Mouse (Mus musculus): ENCODE results near the gene Acvrl1. TPM values are rescaled to one million over a fixed set of nuclear protein-coding genes. Genes with fewer than 3 reads are reported as not detected.

Gene Acvrl1
- 1 to 10 TPM; 8.5 to 9.2 TPM for total RNA-seq (2021)
- long read RNA-seq, experiment 1, partial matches to known transcripts = 6 of 9 reads
- long read RNA-seq, experiment 1, other reads (novel, unspliced or antisense) = 3 of 9 reads
- long read RNA-seq, experiment 2, partial matches to known transcripts = 4 of 7 reads
- long read RNA-seq, experiment 2, other reads (novel, unspliced or antisense) = 2 of 7 reads

DNA sequence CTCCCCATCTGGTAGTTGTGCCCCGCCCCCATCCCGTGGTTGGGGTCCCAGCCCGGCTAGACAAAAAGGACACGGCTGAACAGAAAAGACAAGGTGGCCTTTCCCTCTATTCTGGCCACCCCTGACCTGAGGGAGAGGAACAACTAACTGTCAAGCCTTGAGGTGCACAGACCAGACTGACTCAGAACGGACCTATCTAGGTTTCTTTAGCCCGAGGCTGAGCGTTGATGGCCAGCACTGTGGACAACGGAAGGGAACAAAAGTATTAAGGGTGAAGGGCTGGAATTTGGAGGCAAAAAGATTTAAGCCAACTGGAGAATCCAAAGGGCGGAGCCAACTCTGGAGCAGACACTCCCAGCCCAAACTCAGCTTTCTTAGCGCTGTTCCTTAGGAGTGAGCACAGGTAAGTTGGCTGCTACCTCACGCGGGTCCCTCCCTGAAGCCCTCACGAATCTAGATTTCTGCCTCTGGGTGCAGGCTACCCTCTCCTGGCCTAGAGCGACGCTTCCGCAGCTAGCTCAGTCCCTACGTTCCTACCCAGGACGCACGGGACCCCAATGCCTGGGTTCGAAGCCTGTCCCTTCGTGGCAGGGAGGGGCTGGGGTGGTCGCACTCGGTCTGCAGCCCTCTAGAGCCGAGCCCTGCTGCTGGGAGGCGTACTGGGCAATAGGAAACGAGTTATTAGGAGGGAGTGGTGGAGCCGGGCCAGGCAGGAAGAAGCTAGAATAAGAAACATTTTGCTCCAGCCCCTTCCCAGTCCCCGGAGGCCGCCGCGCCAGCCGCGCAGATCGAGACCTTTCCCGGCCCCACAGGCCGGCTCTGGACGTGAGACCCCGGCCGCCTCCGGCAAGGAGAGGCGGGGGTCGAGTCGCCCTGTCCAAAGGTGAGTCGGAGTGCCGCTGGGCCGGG, at the start of gene Acvrl1:
Acvrl1 (plus strand) TSS at position 342 of the 909 bp plus-strand sequence.
- intact Hi-C loops (cut with DNase I) = no loop called here
- peak; percentile 16 to 66 for DNase-seq

DNA sequence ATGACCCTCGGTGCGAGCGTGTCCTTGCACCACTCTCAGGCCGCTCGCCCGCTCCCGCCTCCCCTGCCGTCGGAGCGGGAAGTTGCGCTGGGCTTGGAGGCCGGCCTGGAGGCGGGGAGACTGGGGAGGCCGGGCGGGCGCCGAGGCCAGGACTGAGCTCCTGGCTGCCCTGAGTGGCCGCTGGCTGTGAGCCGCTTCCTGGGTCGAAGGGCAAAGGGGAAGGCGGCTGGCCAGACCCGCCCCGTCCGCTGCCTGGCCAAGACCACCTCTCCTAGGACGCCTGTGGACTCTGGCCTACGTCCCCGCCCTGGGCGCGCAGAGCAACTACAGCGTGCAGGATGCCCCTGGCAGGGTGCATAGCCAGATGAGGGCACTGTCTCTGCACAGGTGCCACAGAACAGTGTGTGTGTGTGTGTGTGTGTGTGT, 49.6 kb upstream of the Acvrl1 start:
- intact Hi-C loops (cut with DNase I) = no loop called here
- DNase-seq = peak; percentile 86 to 88

DNA sequence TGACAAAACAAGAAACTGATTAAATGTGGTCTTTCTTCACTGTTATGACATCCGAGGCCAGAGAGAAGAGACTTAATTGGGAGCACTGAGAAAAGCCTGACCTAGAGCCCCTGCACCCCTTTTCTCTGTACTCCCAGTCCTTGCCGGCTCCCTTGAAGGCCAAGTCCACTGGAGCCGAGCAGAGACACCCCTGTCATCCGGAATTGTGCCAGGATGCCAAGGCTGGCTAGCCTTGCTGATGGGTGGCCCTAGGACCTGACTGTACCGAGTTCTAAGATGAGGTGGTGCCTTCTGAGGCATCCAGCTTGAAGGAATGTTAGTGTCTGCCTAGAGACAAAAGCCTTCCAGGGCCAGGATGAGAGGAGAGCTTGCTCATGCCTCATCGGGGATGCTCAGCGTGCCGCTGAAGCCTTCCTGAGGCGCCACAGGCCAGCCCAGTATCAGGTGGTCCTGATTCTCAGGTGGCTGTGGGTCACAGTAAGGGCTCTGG, 48.2 kb upstream of the Acvrl1 start:
- intact Hi-C loops (cut with DNase I) = no loop called here
- no peak for DNase-seq

DNA sequence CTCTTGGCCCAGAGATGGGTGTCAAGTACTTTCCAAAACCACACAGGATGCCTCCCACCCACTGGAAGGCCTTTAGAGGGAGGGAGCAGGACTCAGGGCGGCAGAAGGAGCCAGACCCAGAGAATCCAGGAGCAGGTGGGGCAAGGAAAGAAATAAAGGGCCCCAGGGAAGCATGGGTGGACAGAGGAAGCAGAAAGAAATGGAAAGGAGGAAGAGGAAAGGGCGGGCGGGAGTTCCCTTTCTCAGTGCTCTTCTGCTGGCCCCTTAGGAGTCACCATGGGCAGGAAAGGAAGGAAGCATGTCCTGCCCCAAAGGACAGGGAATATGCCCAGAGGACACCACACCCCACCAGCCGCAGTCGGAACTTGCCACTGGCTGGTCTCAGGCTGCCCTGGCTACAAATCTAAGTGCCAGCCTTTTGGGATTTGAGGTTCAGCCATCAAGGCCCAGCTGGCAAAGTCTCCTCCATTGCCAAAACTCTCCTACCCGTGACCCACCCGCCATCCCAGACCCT, 47.2 kb upstream of the Acvrl1 start:
- no peak for DNase-seq
- intact Hi-C loops (cut with DNase I) = no loop called here

DNA sequence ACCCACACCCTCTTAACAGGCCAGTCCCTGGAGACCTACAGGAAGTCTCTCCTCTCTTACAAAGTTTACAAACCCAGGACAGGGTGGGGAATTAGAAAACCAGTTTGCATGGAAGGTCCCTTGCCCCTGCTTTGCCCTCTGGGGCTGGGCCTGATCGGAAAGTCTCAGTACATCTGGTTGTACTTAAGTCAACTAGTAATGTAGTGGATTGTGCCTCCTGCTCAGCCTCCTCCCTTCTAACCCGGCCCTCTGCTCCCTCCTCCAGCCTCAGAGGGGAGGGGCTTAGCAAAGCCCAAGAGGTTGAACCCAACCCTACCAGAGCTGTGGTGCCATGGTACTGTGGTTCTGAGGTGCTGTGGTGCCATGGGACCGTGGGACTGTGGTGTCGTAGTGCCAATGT, 46.1 kb upstream of the Acvrl1 start:
- DNase-seq = no peak
- intact Hi-C loops (cut with DNase I) = no loop called here

DNA sequence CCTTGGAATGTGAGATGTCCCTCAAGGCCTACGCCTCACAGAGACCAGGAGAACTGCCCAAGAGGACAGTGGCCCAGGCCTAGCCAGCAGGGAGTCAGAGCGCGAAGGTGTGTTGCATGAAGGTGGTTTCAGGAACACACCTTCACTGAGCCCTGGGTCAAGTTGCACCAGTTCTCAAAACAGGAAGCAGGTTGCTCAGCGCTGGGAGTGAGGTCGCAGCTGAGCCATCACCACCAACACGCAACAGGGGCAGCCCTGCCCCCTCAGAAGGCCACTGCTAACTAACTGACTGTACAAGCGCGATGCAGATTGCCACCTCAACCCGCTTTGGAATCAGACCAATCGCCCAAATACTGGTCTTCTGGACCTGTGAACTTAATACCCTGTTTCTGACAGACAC, 43.8 kb upstream of the Acvrl1 start:
- intact Hi-C loops (cut with DNase I) = no loop called here

DNA sequence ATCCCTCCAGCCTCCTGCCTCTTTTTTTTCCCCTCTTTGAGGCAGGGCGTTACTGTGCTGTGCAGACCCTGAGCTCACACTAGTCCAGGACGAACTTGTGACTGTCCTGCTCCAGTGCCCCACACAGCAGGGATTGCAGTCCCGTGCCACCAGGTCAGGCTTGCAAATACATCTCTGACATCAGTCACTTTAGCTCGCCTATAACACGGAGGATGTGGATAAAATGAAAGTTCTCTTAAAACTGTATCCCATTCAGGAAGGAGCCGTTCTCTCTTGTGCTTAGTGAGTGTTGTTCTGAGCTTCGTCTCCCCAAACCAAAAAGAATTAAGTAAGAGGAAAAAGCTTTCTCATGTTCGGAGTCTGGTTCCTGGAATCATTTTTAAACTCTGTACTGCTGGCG, 41.9 kb upstream of the Acvrl1 start:
- intact Hi-C loops (cut with DNase I) = no loop called here
- no peak for DNase-seq

More for the DNA sequence above, 43.8 kb upstream of the Acvrl1 start:
- no peak for DNase-seq

DNA sequence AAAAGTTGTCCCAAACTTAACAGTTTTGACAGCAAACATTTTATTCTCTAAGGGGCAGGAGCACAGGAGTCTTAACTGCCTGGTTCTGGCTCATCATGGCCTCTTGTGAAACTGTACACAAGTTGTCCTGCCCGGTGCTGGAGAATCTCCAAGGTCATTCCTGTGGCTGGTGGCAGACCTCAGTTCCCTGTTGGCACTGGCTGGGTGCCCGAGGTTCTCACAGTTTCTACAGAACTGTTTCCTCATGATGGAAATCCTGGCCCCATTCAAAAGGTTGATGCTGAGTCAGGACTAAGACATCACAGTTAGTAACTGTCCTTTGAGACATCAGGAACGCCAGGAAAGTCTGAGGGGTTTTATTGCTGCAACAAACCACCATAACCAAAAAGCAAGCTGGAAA, 41.4 kb upstream of the Acvrl1 start:
- DNase-seq = peak; percentile 48 to 53
- intact Hi-C loops (cut with DNase I) = no loop called here

DNA sequence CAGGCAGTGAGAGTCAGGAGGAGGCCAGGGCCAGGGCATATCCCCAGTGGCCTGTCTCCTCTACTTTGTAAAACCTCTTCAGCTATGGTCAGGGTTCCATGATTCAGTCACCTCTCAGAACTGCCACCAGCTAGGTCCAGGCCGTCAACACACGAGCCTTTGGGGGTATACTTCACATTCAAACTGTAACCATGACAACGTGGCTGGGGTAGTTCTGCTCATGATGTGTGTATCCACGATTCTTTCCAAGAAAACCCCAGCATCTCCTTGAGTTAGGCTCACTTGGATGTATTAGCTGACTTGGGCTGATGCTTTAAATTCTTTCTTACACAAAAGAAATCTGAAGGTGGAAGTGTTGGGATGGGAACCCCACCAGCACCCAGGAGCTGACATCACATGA, 40.0 kb upstream of the Acvrl1 start:
- intact Hi-C loops (cut with DNase I) = no loop called here
- DNase-seq = no peak

DNA sequence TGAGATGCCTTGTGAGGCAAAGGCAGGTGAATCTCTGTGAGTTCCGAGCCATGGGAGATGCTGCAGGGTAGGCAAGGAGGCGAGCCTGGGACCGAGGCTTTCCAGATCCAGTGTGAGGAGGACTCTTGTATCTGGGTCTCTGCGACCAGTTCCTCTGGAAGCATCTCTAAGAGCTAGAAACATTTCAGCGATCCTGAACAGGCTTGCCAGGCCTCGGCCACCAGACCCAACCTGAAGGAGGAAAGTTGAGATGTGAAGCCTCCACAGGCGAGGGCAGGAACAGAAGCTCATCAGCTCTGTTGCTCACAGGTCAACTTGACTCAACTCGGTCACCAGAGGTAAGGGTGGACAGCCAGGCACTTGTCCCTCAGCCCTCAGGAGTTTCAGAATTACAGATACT, 36.8 kb upstream of the Acvrl1 start:
- intact Hi-C loops (cut with DNase I) = no loop called here
- DNase-seq = no peak

DNA sequence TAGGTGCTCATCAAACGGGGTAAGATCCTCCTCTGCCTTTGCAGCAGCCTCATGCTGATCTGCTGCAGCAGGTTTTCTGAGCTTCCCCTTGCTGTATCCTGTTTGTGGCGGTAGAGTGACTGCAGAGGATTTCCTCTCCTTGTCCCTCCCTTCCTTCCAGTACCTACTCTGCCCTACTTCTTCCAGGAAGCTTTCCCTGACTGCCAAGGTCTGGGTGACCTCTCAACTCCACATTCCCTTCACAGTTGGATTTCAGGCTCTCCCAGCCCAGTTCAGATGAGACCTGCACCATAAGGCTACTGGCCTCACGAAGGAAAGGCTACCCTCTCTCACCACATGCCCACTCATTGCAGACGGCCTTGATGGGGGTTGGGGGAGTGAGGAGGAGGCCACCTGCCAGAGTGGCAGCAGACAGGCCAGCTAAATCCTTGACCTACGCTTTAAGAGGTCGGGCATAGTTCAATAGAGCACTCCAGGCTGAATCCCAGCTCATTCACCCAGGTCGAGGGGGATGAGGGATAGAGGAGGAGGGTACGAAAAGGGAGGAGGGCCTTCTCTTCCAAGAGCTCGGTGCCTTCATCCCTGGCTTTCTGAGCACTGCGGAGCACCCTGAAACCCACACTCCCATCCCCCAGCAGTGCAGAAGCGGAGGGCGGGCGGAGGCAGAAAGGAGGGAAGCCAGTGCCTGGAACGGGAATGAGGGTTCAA, 36.0 kb upstream of the Acvrl1 start:
- DNase-seq = no peak
- intact Hi-C loops (cut with DNase I) = no loop called here

DNA sequence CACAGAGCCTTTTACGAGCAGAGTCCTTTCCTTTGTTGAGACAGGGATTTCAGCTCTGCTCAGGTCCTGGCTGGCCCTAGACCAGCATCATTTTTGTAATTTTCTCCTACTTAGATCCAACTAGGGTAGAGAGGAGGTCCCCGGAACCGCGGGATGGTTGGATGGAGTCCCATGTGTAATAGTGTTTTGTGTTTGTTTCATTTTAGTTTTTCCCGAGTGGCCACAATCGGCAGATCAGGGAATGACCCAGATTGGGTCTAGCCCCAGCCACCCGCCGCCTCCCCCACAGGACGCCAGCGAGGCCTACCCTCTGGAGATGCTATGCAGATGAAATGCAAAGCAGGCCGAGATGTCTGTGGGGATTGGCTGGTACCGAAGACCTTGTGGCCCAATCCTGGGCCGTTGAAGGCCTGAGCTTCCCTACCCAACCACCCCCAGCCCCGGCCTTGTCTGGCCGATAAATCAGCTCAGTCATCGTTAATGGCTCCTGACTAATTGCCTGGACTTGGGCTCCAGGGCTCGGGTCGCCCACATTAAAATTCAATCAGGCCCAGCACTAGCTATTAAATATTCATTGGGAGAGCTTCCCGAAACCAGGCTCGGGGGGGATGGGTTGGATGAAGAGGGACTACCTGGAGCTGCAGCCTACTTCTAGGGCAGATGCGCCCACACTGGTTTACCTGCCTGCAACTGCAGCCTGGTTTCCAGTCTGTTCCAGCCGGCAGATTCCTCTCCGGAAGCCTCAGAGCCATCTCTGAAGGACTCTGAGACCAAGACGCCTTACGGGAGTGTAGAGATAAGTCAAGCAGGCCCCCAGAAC, 35.3 kb upstream of the Acvrl1 start:
- intact Hi-C loops (cut with DNase I) = no loop called here
- peak in 1 of 2 experiments; percentile 40 for DNase-seq

DNA sequence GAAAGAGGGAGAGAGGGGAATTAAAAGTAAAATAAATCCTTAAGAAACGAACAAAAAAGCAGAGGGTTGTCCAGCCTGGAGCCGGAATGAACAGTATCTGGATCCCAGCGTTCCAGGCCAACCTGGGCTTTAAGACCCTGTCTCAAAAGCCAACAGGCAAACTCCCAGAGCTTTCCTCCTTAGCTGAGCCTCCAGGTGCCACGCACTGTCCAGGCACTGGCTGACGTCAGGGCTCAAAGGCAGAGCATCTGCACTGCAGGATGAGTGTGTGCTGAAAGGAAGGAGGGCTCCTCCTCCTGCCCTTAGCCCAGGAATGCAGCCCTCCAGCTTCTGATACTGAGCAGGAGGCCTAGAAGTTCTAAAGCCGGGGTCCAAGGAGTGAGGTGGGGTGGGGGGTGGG, 34.3 kb upstream of the Acvrl1 start:
- intact Hi-C loops (cut with DNase I) = no loop called here
- DNase-seq = no peak

DNA sequence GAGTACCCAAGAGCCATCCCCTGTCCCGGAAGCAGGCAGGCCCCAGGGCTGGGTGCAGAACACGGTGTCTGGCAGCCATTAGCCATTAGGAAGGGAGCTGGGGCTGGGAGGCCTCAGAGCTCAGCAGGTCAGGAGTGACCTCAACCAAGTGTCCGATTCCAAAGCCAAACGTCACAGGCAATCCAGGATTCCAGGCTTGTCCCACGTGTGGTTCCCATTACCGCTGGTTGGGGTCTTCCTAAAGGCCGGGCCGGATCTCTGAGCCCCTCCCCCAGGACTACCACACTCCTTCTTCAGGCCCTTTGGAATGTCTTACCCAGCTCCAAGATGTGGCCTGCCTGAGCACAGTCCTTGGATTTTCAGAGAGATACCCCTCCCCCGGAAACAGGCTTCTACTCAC, 33.3 kb upstream of the Acvrl1 start:
- DNase-seq = no peak
- intact Hi-C loops (cut with DNase I) = no loop called here

DNA sequence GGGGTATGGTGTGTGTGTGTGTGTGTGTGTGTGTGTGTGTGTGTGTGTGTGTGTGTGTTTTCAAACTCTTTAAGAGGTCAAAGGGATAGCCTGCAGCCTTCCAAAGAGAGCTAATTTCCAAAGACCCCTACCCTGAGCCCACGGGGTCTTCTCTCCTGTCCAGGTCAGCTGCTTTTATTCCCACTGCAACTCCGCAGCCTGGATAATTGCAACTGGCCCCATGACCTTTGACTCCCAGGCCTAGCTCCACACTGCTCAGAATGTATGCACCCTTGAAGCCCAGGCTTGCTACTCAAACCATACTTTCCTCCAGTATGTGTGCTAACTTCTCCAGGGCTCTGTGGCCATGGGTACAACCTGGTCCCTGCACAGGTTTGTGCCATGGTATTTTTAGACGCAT, 32.9 kb upstream of the Acvrl1 start:
- DNase-seq = no peak
- intact Hi-C loops (cut with DNase I) = no loop called here

DNA sequence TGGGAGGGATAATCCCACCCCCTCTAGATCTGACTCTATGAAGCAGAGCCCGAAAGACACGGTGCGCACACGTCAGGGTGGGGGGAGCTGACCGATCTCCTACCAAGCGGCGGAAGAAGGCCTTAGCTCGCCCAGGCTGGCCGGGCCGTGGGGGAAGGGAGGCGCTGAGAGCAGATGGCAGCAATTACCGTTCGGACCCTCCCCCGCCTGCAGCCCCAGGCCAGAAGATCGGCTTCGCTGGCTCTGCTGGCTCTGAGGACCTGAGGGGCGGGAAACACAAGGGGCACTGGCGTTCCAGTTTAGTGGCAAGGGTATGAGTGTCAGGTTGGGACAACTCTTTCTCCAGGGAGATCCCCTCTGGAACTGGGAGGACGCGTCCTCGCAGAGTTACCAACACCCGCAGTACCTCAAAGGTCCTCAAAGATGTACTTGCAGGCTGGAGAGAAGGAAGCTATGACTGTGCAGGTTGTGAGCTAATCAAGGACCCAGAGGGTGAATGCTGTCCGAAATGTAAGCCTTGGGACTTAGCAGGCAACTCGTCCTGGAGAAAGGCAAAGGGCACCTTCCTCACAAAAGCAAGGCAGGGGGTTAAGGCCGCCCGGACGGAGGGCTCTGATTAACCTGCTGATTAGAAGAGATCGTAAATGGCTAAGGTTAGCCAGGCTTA, 30.2 kb upstream of the Acvrl1 start:
- intact Hi-C loops (cut with DNase I) = no loop called here
- no peak for DNase-seq

DNA sequence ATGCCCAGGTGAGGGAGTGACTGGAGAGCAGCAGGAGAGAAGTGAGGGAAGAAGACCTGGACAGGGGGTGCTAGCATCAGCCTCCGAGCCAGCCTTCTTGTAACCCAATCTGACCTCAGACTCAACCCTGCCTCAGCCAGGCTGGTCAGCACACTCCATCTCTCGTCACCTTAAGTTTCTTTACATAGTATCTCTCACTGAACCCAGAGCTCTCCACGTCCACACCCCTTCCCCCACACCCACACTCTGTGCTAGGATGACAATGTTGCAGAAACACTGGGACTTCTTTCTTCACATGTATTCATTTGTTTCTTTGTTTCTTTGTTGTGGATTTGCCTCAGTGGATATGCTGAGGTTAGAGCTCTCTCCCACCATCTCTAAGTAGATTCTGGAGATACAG, 27.3 kb upstream of the Acvrl1 start:
- no peak for DNase-seq
- intact Hi-C loops (cut with DNase I) = loop anchor here (10.0 kb wide), 1 partner anchor 336 kb away; the partner anchor contains the start of gene Slc4a8

DNA sequence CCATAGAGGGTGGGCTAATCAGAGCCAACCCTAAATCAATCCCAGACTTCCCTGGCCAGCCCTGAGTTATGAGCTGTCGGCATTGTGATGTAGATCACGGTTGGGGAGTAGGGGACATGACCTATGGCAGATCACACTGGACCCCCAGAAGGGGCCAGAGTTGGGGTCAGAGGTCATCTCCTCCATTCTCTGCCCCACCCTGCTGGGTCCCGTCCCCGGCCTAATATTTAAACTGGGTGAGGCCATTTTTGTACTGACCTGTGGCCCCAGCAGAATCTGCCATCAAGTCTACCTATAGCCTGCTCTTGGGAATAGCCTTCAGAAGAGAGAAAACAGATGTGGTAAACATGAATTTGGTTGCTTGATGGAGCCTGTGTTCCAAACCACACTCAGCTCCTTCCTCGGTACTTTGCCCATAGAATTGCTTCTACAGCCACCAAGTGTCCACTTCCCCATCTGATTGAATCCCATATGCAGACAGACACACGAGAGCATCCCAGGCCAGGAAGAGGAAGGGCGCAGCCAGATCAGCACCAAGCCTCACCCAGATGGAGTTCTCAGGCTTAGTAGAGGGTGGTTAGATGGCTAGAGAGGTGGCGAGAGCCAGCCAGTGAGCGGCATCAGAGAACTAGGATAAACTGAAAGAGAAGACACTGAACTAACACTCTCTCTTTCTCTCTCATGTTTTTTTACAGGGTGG, 24.6 kb upstream of the Acvrl1 start:
- intact Hi-C loops (cut with DNase I) = loop anchor here (10.0 kb wide), 1 partner anchor 339 kb away; the partner anchor contains the start of gene Slc4a8
- DNase-seq = no peak

DNA sequence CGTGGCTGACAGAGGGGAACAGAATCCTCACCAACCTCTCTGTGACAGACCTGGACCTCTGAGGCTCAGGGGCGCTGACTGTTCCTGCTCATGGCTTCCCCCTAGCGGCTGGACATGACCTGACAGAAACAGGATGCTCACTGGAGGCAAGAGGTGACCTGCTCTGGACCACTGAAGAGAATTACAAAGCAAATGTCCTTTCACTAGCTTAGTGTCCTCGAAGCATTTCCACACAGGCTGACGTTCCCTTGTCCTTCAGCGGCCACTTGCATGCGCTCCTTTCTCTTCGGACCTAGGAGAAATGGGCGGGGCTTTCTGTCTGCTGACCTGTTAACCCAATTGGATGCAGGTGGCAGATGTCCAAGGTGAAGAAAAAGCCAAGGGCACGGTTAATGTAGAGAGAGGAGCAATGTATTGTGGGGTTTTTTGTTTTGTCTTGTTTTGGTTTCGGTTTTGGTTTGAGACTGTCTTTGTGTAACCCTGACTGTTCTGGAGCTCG, 22.8 kb upstream of the Acvrl1 start:
- intact Hi-C loops (cut with DNase I) = loop anchor here (10.0 kb wide), 1 partner anchor 341 kb away; the partner anchor contains the start of gene Slc4a8

More for the DNA sequence above, 22.8 kb upstream of the Acvrl1 start:
- peak; percentile 77 to 78 for DNase-seq
